Mouse (Mus musculus) heart, postnatal 0 days (tissue): Measurements from ENCODE around the gene Dgkb.

Source experiments
- CTCF ChIP-seq: IDR thresholded peaks from 2 replicates; pipeline ENCODE4 v1.5.1; 2016; ENCODE audit warnings: antibody characterized with exemption, control low read depth, low read depth
- EP300 ChIP-seq: IDR thresholded peaks from 2 replicates; pipeline ENCODE4 v1.6.1; 2016; ENCODE audit warnings: antibody characterized with exemption, low read depth

GRCm38 (mm10) chr12:38386991-38387390 lies 569.5 kb downstream of the Dgkb start:
- no peak for TF ChIP-seq EP300
- TF ChIP-seq CTCF: no peak
